Mouse (Mus musculus) yolk sac, embryonic 10.5 days (tissue): ENCODE results near the gene Ndufa1.
"Not testable (repeated sequence)": the region's sequence is repeated elsewhere in the genome, so short reads cannot be mapped to it uniquely, and the experiment has no call there.

Experiments used
- DNase-seq: peaks from one replicate; pipeline ENCODE4 v3.0.0-alpha.2; 2017; ENCODE audit warnings: low spot score

Ndufa1 gene

GRCm38 (mm10) chrX:37191105-37191743 is at the start of gene Ndufa1, which contains the start of gene Rnf113a1:
Ndufa1 (minus strand) TSS chrX:37191163.
Rnf113a1 (plus strand) TSS chrX:37191245.
- peak; percentile 79 for DNase-seq

GRCm38 (mm10) chrX:37222158-37222557 is 31.2 kb upstream of the Ndufa1 start, which contains the start of gene Rhox1:
Rhox1 (minus strand) TSS chrX:37222258.
- not testable (repeated sequence) for DNase-seq

- no peak for DNase-seq
Observed at GRCm38 (mm10) chrX:37210941-37211340, 20.0 kb upstream of the Ndufa1 start, which contains the start of gene Gm9. Gm9 (minus strand) TSS chrX:37211041.

- no peak for DNase-seq
Observed at GRCm38 (mm10) chrX:37198676-37199075, 7.7 kb upstream of the Ndufa1 start.

- no peak for DNase-seq
Observed at GRCm38 (mm10) chrX:37191744-37192379, 899 bp upstream of the Ndufa1 start.

- DNase-seq, result no peak
Observed at GRCm38 (mm10) chrX:37190755-37191104, 233 bp downstream of the Ndufa1 start.

- DNase-seq, result not testable (repeated sequence)
Observed at GRCm38 (mm10) chrX:37184401-37184800, 6.6 kb downstream of the Ndufa1 start.

- DNase-seq, result no peak
Observed at GRCm38 (mm10) chrX:37168742-37169141, 22.2 kb downstream of the Ndufa1 start, which contains the start of gene Akap14. Akap14 (minus strand) TSS chrX:37168842.

GRCm38 (mm10) chrX:37167085-37167484 is 23.9 kb downstream of the Ndufa1 start:
- no peak for DNase-seq

- DNase-seq, result no peak
Observed at GRCm38 (mm10) chrX:37163115-37163514, 27.8 kb downstream of the Ndufa1 start.

GRCm38 (mm10) chrX:37161169-37161568 is 29.8 kb downstream of the Ndufa1 start:
- DNase-seq, result no peak

GRCm38 (mm10) chrX:37157839-37158238 is 33.1 kb downstream of the Ndufa1 start:
- DNase-seq, result no peak

- DNase-seq, result no peak
Observed at GRCm38 (mm10) chrX:37144954-37145353, 46.0 kb downstream of the Ndufa1 start.

- DNase-seq, result not testable (repeated sequence)
Observed at GRCm38 (mm10) chrX:37144498-37144897, 46.5 kb downstream of the Ndufa1 start.

GRCm38 (mm10) chrX:37141732-37142131 is 49.2 kb downstream of the Ndufa1 start:
- DNase-seq, result no peak
